Mouse (Mus musculus) spleen, adult 2 months (tissue): Measurements from ENCODE around the gene Mical2. TPM values are rescaled to one million over a fixed set of nuclear protein-coding genes. Genes with fewer than 3 reads are reported as not detected.

Experiments used
- DNase-seq, 2 experiments: peaks; one replicate each; pipeline versions ENCODE4 v3.0.0 to v3.0.0-alpha.2; 2012 to 2021; ENCODE audit warnings: low spot score in 2 of 2, low read depth in 1 of 2
- H3K27ac ChIP-seq: fragments of 200-500 bp; 2 replicates; pipeline ENCODE4 v1.5.1; 2012; ENCODE audit warnings: low read length, inconsistent platforms; ENCODE audit not compliant: insufficient read depth
- H3K27me3 ChIP-seq: fragments of 200-500 bp; 2 replicates; pipeline ENCODE4 v1.6.1; 2012; ENCODE audit warnings: mild to moderate bottlenecking, moderate library complexity, low read length, inconsistent platforms; ENCODE audit not compliant: control insufficient read depth, insufficient read depth
- H3K36me3 ChIP-seq: fragments of 200-500 bp; 2 replicates; pipeline ENCODE4 v1.6.1; 2012; ENCODE audit warnings: mild to moderate bottlenecking, low read length, inconsistent platforms; ENCODE audit not compliant: control insufficient read depth, insufficient read depth
- H3K4me1 ChIP-seq: fragments of 200-500 bp; 2 replicates; pipeline ENCODE4 v1.6.1; 2011; ENCODE audit warnings: inconsistent platforms; ENCODE audit not compliant: control insufficient read depth, insufficient read depth, insufficient read length
- H3K4me3 ChIP-seq: fragments of 200-500 bp; 2 replicates; pipeline ENCODE4 v1.5.1; 2011; ENCODE audit warnings: mild to moderate bottlenecking, inconsistent platforms; ENCODE audit not compliant: insufficient read depth, insufficient read length; ENCODE audit errors: extremely low read depth
- CTCF ChIP-seq: fragments of 200-500 bp; IDR thresholded peaks from 2 replicates; pipeline ENCODE4 v1.5.1; 2011; ENCODE audit warnings: mild to moderate bottlenecking, inconsistent platforms; ENCODE audit not compliant: insufficient read depth, insufficient read length, insufficient replicate concordance; ENCODE audit errors: extremely low read depth
- POLR2A ChIP-seq: fragments of 200-500 bp; IDR thresholded peaks from 2 replicates; pipeline ENCODE4 v1.6.1; 2011; ENCODE audit warnings: low read depth, low read length, inconsistent platforms
- WGBS: fragments of 180-500 bp; shearing (Covaris S2); methylation state at CpG from one replicate; pipeline ENCODE4 v1.1.7; 2018; 5-methylcytosine and 5-hydroxymethylcytosine counted together
- polyA plus RNA-seq: library from polyadenylated mRNA; depleted of rRNA; stranded (reverse); fragments of >200 nt; gene quantifications from 2 replicates; pipeline ENCODE4 v1.2.3, GENCODE M21; 2012

Gene Mical2
- polyA plus RNA-seq, 1 experiment, result 3.1 TPM

- no peak overlapping the region for H3K27ac ChIP-seq
- TF ChIP-seq POLR2A (no peak), CTCF (no peak)
- H3K4me1 ChIP-seq, result no peaks in the 10 kb centered on the region
- no peak overlapping the region for H3K4me3 ChIP-seq
- WGBS, result 76% methylated on average over 4 of the region's 4 CpGs
- no peak for DNase-seq
- H3K36me3 ChIP-seq, result no peaks in the 10 kb centered on the region
- no peaks in the 10 kb centered on the region for H3K27me3 ChIP-seq
Measured at GRCm38 (mm10) chr7:112200761-112201160, 24.9 kb upstream of the Mical2 start.

- Histone ChIP-seq H3K36me3 (no peaks in the 10 kb centered on the region), H3K4me1 (no peaks in the 10 kb centered on the region), H3K4me3 (no peak overlapping the region), H3K27me3 (no peaks in the 10 kb centered on the region), H3K27ac (no peak overlapping the region)
- TF ChIP-seq CTCF (no peak), POLR2A (no peak)
- WGBS, result 86% methylated on average over 4 of the region's 4 CpGs
- no peak for DNase-seq
Measured at GRCm38 (mm10) chr7:112202194-112202593, 23.5 kb upstream of the Mical2 start.

GRCm38 (mm10) chr7:112202843-112203242 lies 22.8 kb upstream of the Mical2 start:
- Histone ChIP-seq H3K36me3 (no peaks in the 10 kb centered on the region), H3K27me3 (no peaks in the 10 kb centered on the region), H3K27ac (no peak overlapping the region), H3K4me1 (no peaks in the 10 kb centered on the region), H3K4me3 (no peak overlapping the region)
- DNase-seq, result no peak
- no peak for TF ChIP-seq POLR2A
- WGBS, result 86% methylated on average over 5 of the region's 5 CpGs

GRCm38 (mm10) chr7:112203937-112204336 lies 21.7 kb upstream of the Mical2 start:
- Histone ChIP-seq H3K4me3 (no peak overlapping the region), H3K4me1 (peaks cover 4% of the 10 kb centered on the region; the same call in 1 of the 2 replicates), H3K36me3 (no peaks in the 10 kb centered on the region), H3K27ac (no peak overlapping the region), H3K27me3 (no peaks in the 10 kb centered on the region)
- TF ChIP-seq CTCF, result no peak
- TF ChIP-seq POLR2A, result no peak
- WGBS, result 63% methylated on average over 5 of the region's 5 CpGs
- no peak for DNase-seq

- Histone ChIP-seq H3K4me1 (peaks cover 9% of the 10 kb centered on the region; the same call in 1 of the 2 replicates), H3K4me3 (no peak overlapping the region), H3K27me3 (no peaks in the 10 kb centered on the region), H3K36me3 (no peaks in the 10 kb centered on the region), H3K27ac (no peak overlapping the region)
- 60% methylated on average over 6 of the region's 6 CpGs for WGBS
- TF ChIP-seq POLR2A, result no peak
- TF ChIP-seq CTCF, result no peak
- no peak for DNase-seq
Measured at GRCm38 (mm10) chr7:112204380-112204963, 21.2 kb upstream of the Mical2 start.

- H3K27me3 ChIP-seq, result no peaks in the 10 kb centered on the region
- H3K4me3 ChIP-seq, result no peak overlapping the region
- H3K4me1 ChIP-seq, result peaks cover 9% of the 10 kb centered on the region; the same call in 1 of the 2 replicates
- H3K27ac ChIP-seq, result no peak overlapping the region
- WGBS, result 91% methylated on average over 6 of the region's 6 CpGs
- TF ChIP-seq POLR2A, result no peak
- no peak for TF ChIP-seq CTCF
- DNase-seq, result no peak
- H3K36me3 ChIP-seq, result no peaks in the 10 kb centered on the region
Measured at GRCm38 (mm10) chr7:112205513-112205912, 20.1 kb upstream of the Mical2 start.

GRCm38 (mm10) chr7:112207717-112208116 lies 17.9 kb upstream of the Mical2 start:
- DNase-seq, result no peak
- no peaks in the 10 kb centered on the region for H3K27me3 ChIP-seq
- H3K36me3 ChIP-seq, result no peaks in the 10 kb centered on the region
- H3K27ac ChIP-seq, result no peak overlapping the region
- peaks cover 9% of the 10 kb centered on the region; the same call in 1 of the 2 replicates for H3K4me1 ChIP-seq
- 90% methylated on average over 6 of the region's 6 CpGs for whole genome bisulfite sequencing
- no peak overlapping the region for H3K4me3 ChIP-seq
- TF ChIP-seq CTCF, result no peak
- TF ChIP-seq POLR2A, result no peak
